In genomic region chr4:156077499-156078301, GRCm38 (mm10) we compare ENCODE assay signal across 8 mouse cellular contexts. TPM values are rescaled to one million over a fixed set of nuclear protein-coding genes. Genes with fewer than 3 reads are reported as not detected.
DNase-seq lines count a peak whose midpoint lies in the region; ATAC-seq and TF ChIP-seq lines count a peak whose summit lies in the region.

No protein-coding gene starts in this region.

- peak; percentile 74 for ATAC-seq in granulocyte monocyte progenitor cell, adult 5-6 weeks (replicated peaks; ENCODE audit: poor library complexity, severe bottlenecking)
- peak; percentile 90 for ATAC-seq in lung, embryonic 16.5 days (ENCODE audit: low read depth)

- H3K4me2 ChIP-seq in lung, embryonic 16.5 days (ENCODE audit: low read depth, low read length): peak overlapping the region; percentile 79

- TF ChIP-seq POLR2A in kidney, adult 2 months (IDR thresholded peaks at IDR 0.05; ENCODE audit: low read depth, low read length): no peak

- H3K27me3 ChIP-seq in kidney, adult 2 months (replicated peaks; ENCODE audit: control insufficient read depth, insufficient read depth, low read length): no peaks in the 10 kb centered on the region
- peaks cover 7% of the 10 kb centered on the region; the same call in 1 of the 2 replicates for H3K27me3 ChIP-seq in lung, embryonic 16.5 days (ENCODE audit: control insufficient read depth, insufficient read depth, low read depth, low read length)

- no peaks in the 10 kb centered on the region for H3K36me3 ChIP-seq in kidney, adult 2 months (ENCODE audit: control insufficient read depth, insufficient read depth, low read length)
- no peaks in the 10 kb centered on the region for H3K36me3 ChIP-seq in lung, embryonic 16.5 days (ENCODE audit: control insufficient read depth, insufficient read depth, low read length)

- no peaks in the 10 kb centered on the region for H3K9me3 ChIP-seq in lung, embryonic 16.5 days (ENCODE audit: control insufficient read depth, low read length)

- peak overlapping the region; percentile 51 for H3K4me3 ChIP-seq in kidney, adult 2 months (ENCODE audit: insufficient read depth, low read depth, low read length)
- peak overlapping the region; percentile 51 for H3K4me3 ChIP-seq in lung, embryonic 16.5 days (ENCODE audit: low read length)

- peak overlapping the region; percentile 66 for H3K9ac ChIP-seq in lung, embryonic 16.5 days (ENCODE audit: low read length)

- 0 out of 2 replicates have a peak, but pooled peaks have one; percentile 18 for TF ChIP-seq CTCF in kidney, adult 2 months (conservative IDR thresholded peaks at IDR 0.05; ENCODE audit: insufficient read depth, insufficient read length, low read depth, low read length)

- H3K4me1 ChIP-seq in kidney, adult 2 months (ENCODE audit: control insufficient read depth, insufficient read depth, low read length): peaks cover 30% of the 10 kb centered on the region
- peaks cover 14% of the 10 kb centered on the region for H3K4me1 ChIP-seq in lung, embryonic 16.5 days (replicated peaks; ENCODE audit: control insufficient read depth, insufficient read depth, low read length)

- H3K27ac ChIP-seq in kidney, adult 2 months (ENCODE audit: insufficient read depth, low read depth, low read length): peak overlapping the region; percentile 78
- H3K27ac ChIP-seq in lung, embryonic 16.5 days (ENCODE audit: low read length): peak overlapping the region; percentile 93

- peak; percentile 49 for DNase-seq in R1 (ENCODE audit: low read depth, low spot score)
- DNase-seq in cerebellum, adult 8-10 months: peak; percentile 41
- DNase-seq in kidney, adult 2 months: peak; percentile 89
- DNase-seq in ovary, adult 18-20 months (ENCODE audit: low spot score): peak; percentile 36
- DNase-seq in urinary bladder, adult 18-20 months (ENCODE audit: low spot score in 2 of 2): peak; percentile 67 to 73
- no peak for DNase-seq in left cerebral cortex, adult 8-10 months (ENCODE audit: low spot score in 2 of 2)

- 2% methylated on average over 58 of the region's 58 CpGs for WGBS in kidney, adult 2 months
- WGBS in lung, embryonic 16.5 days: under 1% methylated on average over 58 of the region's 58 CpGs

RNA-seq across cellular contexts. Expression of gene Ttll10, which starts 18.5 kb away (rescaled TPM):
- total RNA-seq in granulocyte monocyte progenitor cell, adult 5-6 weeks (2014; fragmentation: Nextera tagmentation): not detected in 2 replicates
- not detected in 2 replicates for total RNA-seq in granulocyte monocyte progenitor cell, adult 5-6 weeks (2017)
- polyA plus RNA-seq in kidney, adult 2 months (2012; rRNA removed): 20.7 and 27.5 TPM in 2 replicates
- 2.8 and 4.0 TPM in 2 replicates for polyA plus RNA-seq in lung, embryonic 16.5 days (2015; fragmentation: Nextera tagmentation; extraction: Ambion mirVana)
- under 1 TPM; 0.30 to 0.64 (median 0.44) TPM for total RNA-seq in left cerebral cortex, adult 8-10 months (2022)

RNA-seq across cellular contexts. Expression of gene 9430015G10Rik, which starts 32.1 kb away (rescaled TPM):
- 32.2 and 43.0 TPM in 2 replicates for total RNA-seq in granulocyte monocyte progenitor cell, adult 5-6 weeks (2014; fragmentation: Nextera tagmentation)
- total RNA-seq in granulocyte monocyte progenitor cell, adult 5-6 weeks (2017): 24.7 and 32.8 TPM in 2 replicates
- 8.7 and 11.7 TPM in 2 replicates for polyA plus RNA-seq in kidney, adult 2 months (2012; rRNA removed)
- 37.9 and 42.0 TPM in 2 replicates for polyA plus RNA-seq in lung, embryonic 16.5 days (2015; fragmentation: Nextera tagmentation; extraction: Ambion mirVana)
- 10 to 100 TPM; 28.4 to 30.7 (median 29.0) TPM for total RNA-seq in left cerebral cortex, adult 8-10 months (2022)

RNA-seq across cellular contexts. Expression of gene Tnfrsf18, which starts 51.7 kb away (rescaled TPM):
- 0.99 and 4.6 TPM in 2 replicates for total RNA-seq in granulocyte monocyte progenitor cell, adult 5-6 weeks (2014; fragmentation: Nextera tagmentation)
- total RNA-seq in granulocyte monocyte progenitor cell, adult 5-6 weeks (2017): 1.9 and 4.6 TPM in 2 replicates
- polyA plus RNA-seq in kidney, adult 2 months (2012; rRNA removed): 0.95 and 4.0 TPM in 2 replicates
- 1.5 and 2.3 TPM in 2 replicates for polyA plus RNA-seq in lung, embryonic 16.5 days (2015; fragmentation: Nextera tagmentation; extraction: Ambion mirVana)
- total RNA-seq in left cerebral cortex, adult 8-10 months (2022): not detected

RNA-seq across cellular contexts. Expression of gene Rnf223, which starts 52.6 kb away (rescaled TPM):
- not detected in 2 replicates for total RNA-seq in granulocyte monocyte progenitor cell, adult 5-6 weeks (2014; fragmentation: Nextera tagmentation)
- 0.17 TPM in 1 of 2 replicates, not detected in the other for total RNA-seq in granulocyte monocyte progenitor cell, adult 5-6 weeks (2017)
- 0.15 and 0.31 TPM in 2 replicates for polyA plus RNA-seq in kidney, adult 2 months (2012; rRNA removed)
- 0.24 and 0.33 TPM in 2 replicates for polyA plus RNA-seq in lung, embryonic 16.5 days (2015; fragmentation: Nextera tagmentation; extraction: Ambion mirVana)
- under 1 TPM; 0.49 to 0.72 (median 0.60) TPM for total RNA-seq in left cerebral cortex, adult 8-10 months (2022)

Comparison
In these comparisons a context has a peak if more than half of its experiments do, and no peak if none do; other contexts are left out.
1. DNase-seq: peak in R1 (single experiment), cerebellum, adult 8-10 months (single experiment), kidney, adult 2 months (single experiment), ovary, adult 18-20 months (single experiment) and urinary bladder, adult 18-20 months (2 of 2); none in left cerebral cortex, adult 8-10 months (0 of 2).